Mouse (Mus musculus) left cerebral cortex, postnatal 4 days (tissue): ENCODE data around the gene Klhl30. TPM values are rescaled to one million over a fixed set of nuclear protein-coding genes. Genes with fewer than 3 reads are reported as not detected.

ENCODE experiments used
- total RNA-seq, 2 experiments: library from RNA; stranded (reverse); gene quantifications; 2 replicates each; pipeline ENCODE4 v1.2.3; 2021

Klhl30 gene
- total RNA-seq, 2 experiments from 2014 or later = not detected

Other genes starting within 250 kb of the Klhl30 start
- under 1 TPM in 1 of 2 experiments, not detected in 1; 0.10 TPM for gene Rbm44, start 205.9 kb upstream of the Klhl30 start, total RNA-seq
- 10 to 100 TPM; 12.3 to 14.3 TPM for gene Ramp1, start 171.2 kb upstream of the Klhl30 start, total RNA-seq
- 10 to 100 TPM; 44.5 to 48.4 TPM for gene Ube2f, start 100.7 kb upstream of the Klhl30 start, total RNA-seq
- gene Scly, start 52.7 kb upstream of the Klhl30 start, total RNA-seq = 10 to 100 TPM in 1 of 2 experiments, 1 to 10 TPM in 1; 9.2 to 11.3 TPM
- gene Espnl, start 28.9 kb upstream of the Klhl30 start, total RNA-seq = under 1 TPM in 1 of 2 experiments, not detected in 1; 0.14 TPM
- gene Erfe, start 15.4 kb downstream of the Klhl30 start, total RNA-seq = under 1 TPM; 0.22 to 0.32 TPM
- 10 to 100 TPM; 84.7 to 89.3 TPM for gene Ilkap, start 47.8 kb downstream of the Klhl30 start, total RNA-seq
- gene Hes6, start 63.0 kb downstream of the Klhl30 start, total RNA-seq = 10 to 100 TPM; 61.6 to 65.6 TPM
- gene Per2, start 108.3 kb downstream of the Klhl30 start, total RNA-seq = 10 to 100 TPM in 1 of 2 experiments, 1 to 10 TPM in 1; 8.4 to 10.7 TPM
- 10 to 100 TPM; 15.4 to 16.1 TPM for gene Traf3ip1, start 143.6 kb downstream of the Klhl30 start, total RNA-seq
- gene Asb1, start 189.5 kb downstream of the Klhl30 start, total RNA-seq = 10 to 100 TPM; 30.4 to 34.6 TPM